Mouse (Mus musculus): Measurements from ENCODE around the gene Gdpgp1. TPM values are rescaled to one million over a fixed set of nuclear protein-coding genes. Genes with fewer than 3 reads are reported as not detected.

The Gdpgp1 gene
- polyA plus RNA-seq, 1 experiment from 2014 or later = 5.6 TPM

- Histone ChIP-seq H3K9ac (replicated peaks; ENCODE audit: low read depth, low read length) (no peak overlapping the region), H3K4me2 (replicated peaks; ENCODE audit: low read depth, low read length) (no peak overlapping the region), H3K4me1 (ENCODE audit: control insufficient read depth, insufficient read depth, low read length) (no peaks in the 10 kb centered on the region), H3K9me3 (ENCODE audit: control insufficient read depth, low read depth, low read length) (no peaks in the 10 kb centered on the region), H3K27ac (ENCODE audit: low read length) (no peak overlapping the region), H3K4me3 (ENCODE audit: low read depth, low read length) (no peak overlapping the region), H3K27me3 (ENCODE audit: control insufficient read depth, insufficient read depth, low read length) (no peaks in the 10 kb centered on the region), H3K36me3 (ENCODE audit: control insufficient read depth, insufficient read depth, low read length) (peaks cover 75% of the 10 kb centered on the region)
- 92% methylated on average over 9 of the region's 9 CpGs for WGBS
- no peak for ATAC-seq (ENCODE audit: insufficient number of reproducible peaks, insufficient read depth, low FRiP score, low read depth)
Observed at GRCm38 (mm10) chr7:80220237-80220797, 12.3 kb upstream of the Gdpgp1 start.

GRCm38 (mm10) chr7:80221179-80221750 is 11.4 kb upstream of the Gdpgp1 start:
- WGBS = 90% methylated on average over 4 of the region's 4 CpGs

GRCm38 (mm10) chr7:80227065-80227464 is 5.6 kb upstream of the Gdpgp1 start:
- no peak overlapping the region for H3K4me3 ChIP-seq (ENCODE audit: low read depth, low read length)
- H3K27me3 ChIP-seq (ENCODE audit: control insufficient read depth, insufficient read depth, low read length) = no peaks in the 10 kb centered on the region
- peaks cover 32% of the 10 kb centered on the region for H3K36me3 ChIP-seq (ENCODE audit: control insufficient read depth, insufficient read depth, low read length)
- H3K9me3 ChIP-seq (ENCODE audit: control insufficient read depth, low read depth, low read length) = no peaks in the 10 kb centered on the region
- ATAC-seq (ENCODE audit: insufficient number of reproducible peaks, insufficient read depth, low FRiP score, low read depth) = no peak
- H3K9ac ChIP-seq (replicated peaks; ENCODE audit: low read depth, low read length) = no peak overlapping the region
- 90% methylated on average over 4 of the region's 4 CpGs for WGBS
- H3K4me2 ChIP-seq (replicated peaks; ENCODE audit: low read depth, low read length) = no peak overlapping the region
- H3K27ac ChIP-seq (ENCODE audit: low read length) = no peak overlapping the region
- H3K4me1 ChIP-seq (ENCODE audit: control insufficient read depth, insufficient read depth, low read length) = peaks cover 7% of the 10 kb centered on the region; the same call in 1 of the 2 replicates

More at GRCm38 (mm10) chr7:80221179-80221750, 11.4 kb upstream of the Gdpgp1 start:
- no peaks in the 10 kb centered on the region for H3K27me3 ChIP-seq (ENCODE audit: control insufficient read depth, insufficient read depth, low read length)
- no peak overlapping the region for H3K9ac ChIP-seq (replicated peaks; ENCODE audit: low read depth, low read length)
- ATAC-seq (ENCODE audit: insufficient number of reproducible peaks, insufficient read depth, low FRiP score, low read depth) = no peak
- H3K4me1 ChIP-seq (ENCODE audit: control insufficient read depth, insufficient read depth, low read length) = no peaks in the 10 kb centered on the region
- no peak overlapping the region for H3K27ac ChIP-seq (ENCODE audit: low read length)
- H3K9me3 ChIP-seq (ENCODE audit: control insufficient read depth, low read depth, low read length) = no peaks in the 10 kb centered on the region
- H3K4me3 ChIP-seq (ENCODE audit: low read depth, low read length) = no peak overlapping the region
- no peak overlapping the region for H3K4me2 ChIP-seq (replicated peaks; ENCODE audit: low read depth, low read length)
- peaks cover 72% of the 10 kb centered on the region for H3K36me3 ChIP-seq (ENCODE audit: control insufficient read depth, insufficient read depth, low read length)

GRCm38 (mm10) chr7:80230196-80230595 is 2.5 kb upstream of the Gdpgp1 start:
- no peak overlapping the region for H3K27ac ChIP-seq (ENCODE audit: low read length)
- peaks cover 9% of the 10 kb centered on the region; the same call in 1 of the 2 replicates for H3K36me3 ChIP-seq (ENCODE audit: control insufficient read depth, insufficient read depth, low read length)
- 83% methylated on average over 6 of the region's 6 CpGs for WGBS
- peaks cover 12% of the 10 kb centered on the region; the same call in 1 of the 2 replicates for H3K4me1 ChIP-seq (ENCODE audit: control insufficient read depth, insufficient read depth, low read length)
- no peaks in the 10 kb centered on the region for H3K27me3 ChIP-seq (ENCODE audit: control insufficient read depth, insufficient read depth, low read length)
- no peak overlapping the region for H3K4me3 ChIP-seq (ENCODE audit: low read depth, low read length)
- H3K9ac ChIP-seq (replicated peaks; ENCODE audit: low read depth, low read length) = no peak overlapping the region
- H3K9me3 ChIP-seq (ENCODE audit: control insufficient read depth, low read depth, low read length) = no peaks in the 10 kb centered on the region
- ATAC-seq (ENCODE audit: insufficient number of reproducible peaks, insufficient read depth, low FRiP score, low read depth) = no peak
- no peak overlapping the region for H3K4me2 ChIP-seq (replicated peaks; ENCODE audit: low read depth, low read length)

- peaks cover 2% of the 10 kb centered on the region; the same call in 1 of the 2 replicates for H3K36me3 ChIP-seq (ENCODE audit: control insufficient read depth, insufficient read depth, low read length)
- no peak overlapping the region; the same call in 1 of the 2 replicates for H3K9ac ChIP-seq (replicated peaks; ENCODE audit: low read depth, low read length)
- peak overlapping the region; percentile 55 for H3K4me3 ChIP-seq (ENCODE audit: low read depth, low read length)
- H3K4me1 ChIP-seq (ENCODE audit: control insufficient read depth, insufficient read depth, low read length) = peaks cover 12% of the 10 kb centered on the region; the same call in 1 of the 2 replicates
- under 1% methylated on average over 29 of the region's 29 CpGs for WGBS
- peak; percentile 28 for ATAC-seq (ENCODE audit: insufficient number of reproducible peaks, insufficient read depth, low FRiP score, low read depth)
- H3K4me2 ChIP-seq (replicated peaks; ENCODE audit: low read depth, low read length) = peak overlapping the region; percentile 68
- H3K27ac ChIP-seq (ENCODE audit: low read length) = peak overlapping the region; percentile 48; the same call in 1 of the 2 replicates
- no peaks in the 10 kb centered on the region for H3K27me3 ChIP-seq (ENCODE audit: control insufficient read depth, insufficient read depth, low read length)
- no peaks in the 10 kb centered on the region for H3K9me3 ChIP-seq (ENCODE audit: control insufficient read depth, low read depth, low read length)
Observed at GRCm38 (mm10) chr7:80231971-80232488, 635 bp upstream of the Gdpgp1 start.

GRCm38 (mm10) chr7:80233799-80234198 is 1.1 kb downstream of the Gdpgp1 start:
- peaks cover 6% of the 10 kb centered on the region for H3K36me3 ChIP-seq (ENCODE audit: control insufficient read depth, insufficient read depth, low read length)
- H3K4me1 ChIP-seq (ENCODE audit: control insufficient read depth, insufficient read depth, low read length) = peaks cover 12% of the 10 kb centered on the region; the same call in 1 of the 2 replicates
- H3K27me3 ChIP-seq (ENCODE audit: control insufficient read depth, insufficient read depth, low read length) = no peaks in the 10 kb centered on the region
- H3K9me3 ChIP-seq (ENCODE audit: control insufficient read depth, low read depth, low read length) = no peaks in the 10 kb centered on the region
- WGBS = 78% methylated on average over 9 of the region's 9 CpGs
- H3K4me3 ChIP-seq (ENCODE audit: low read depth, low read length) = peak overlapping the region; percentile 55; the same call in 1 of the 2 replicates
- H3K27ac ChIP-seq (ENCODE audit: low read length) = no peak overlapping the region
- peak overlapping the region; percentile 68 for H3K4me2 ChIP-seq (replicated peaks; ENCODE audit: low read depth, low read length)
- H3K9ac ChIP-seq (replicated peaks; ENCODE audit: low read depth, low read length) = no peak overlapping the region
- no peak for ATAC-seq (ENCODE audit: insufficient number of reproducible peaks, insufficient read depth, low FRiP score, low read depth)

GRCm38 (mm10) chr7:80238542-80238941 is 5.9 kb downstream of the Gdpgp1 start:
- Histone ChIP-seq H3K27ac (ENCODE audit: low read length) (no peak overlapping the region), H3K9me3 (ENCODE audit: control insufficient read depth, low read depth, low read length) (no peaks in the 10 kb centered on the region), H3K4me1 (ENCODE audit: control insufficient read depth, insufficient read depth, low read length) (peaks cover 5% of the 10 kb centered on the region; the same call in 1 of the 2 replicates), H3K4me3 (ENCODE audit: low read depth, low read length) (no peak overlapping the region), H3K9ac (replicated peaks; ENCODE audit: low read depth, low read length) (no peak overlapping the region), H3K4me2 (replicated peaks; ENCODE audit: low read depth, low read length) (no peak overlapping the region), H3K36me3 (ENCODE audit: control insufficient read depth, insufficient read depth, low read length) (peaks cover 12% of the 10 kb centered on the region), H3K27me3 (ENCODE audit: control insufficient read depth, insufficient read depth, low read length) (no peaks in the 10 kb centered on the region)
- no peak for ATAC-seq (ENCODE audit: insufficient number of reproducible peaks, insufficient read depth, low FRiP score, low read depth)
- WGBS = 86% methylated on average over 10 of the region's 10 CpGs

- Histone ChIP-seq H3K27ac (ENCODE audit: low read length) (no peak overlapping the region), H3K9ac (replicated peaks; ENCODE audit: low read depth, low read length) (no peak overlapping the region), H3K36me3 (ENCODE audit: control insufficient read depth, insufficient read depth, low read length) (peaks cover 12% of the 10 kb centered on the region), H3K27me3 (ENCODE audit: control insufficient read depth, insufficient read depth, low read length) (no peaks in the 10 kb centered on the region), H3K4me3 (ENCODE audit: low read depth, low read length) (no peak overlapping the region), H3K9me3 (ENCODE audit: control insufficient read depth, low read depth, low read length) (no peaks in the 10 kb centered on the region), H3K4me2 (replicated peaks; ENCODE audit: low read depth, low read length) (no peak overlapping the region), H3K4me1 (ENCODE audit: control insufficient read depth, insufficient read depth, low read length) (no peaks in the 10 kb centered on the region)
- WGBS = 62% methylated on average over 4 of the region's 4 CpGs
- ATAC-seq (ENCODE audit: insufficient number of reproducible peaks, insufficient read depth, low FRiP score, low read depth) = no peak
Observed at GRCm38 (mm10) chr7:80241661-80242060, 9.0 kb downstream of the Gdpgp1 start.
